Mouse (Mus musculus): Measurements from ENCODE around the gene Gm10644. TPM values are rescaled to one million over a fixed set of nuclear protein-coding genes. Genes with fewer than 3 reads are reported as not detected.
A peak's percentile ranks its signal among the peaks of the same experiment; 100 is the strongest.

Gene Gm10644
- total RNA-seq, 4 experiments from 2014 or later = 0.22 to 1.1 (median 0.66) TPM

- DNase-seq (ENCODE audit: low spot score in 2 of 2) = no peak
These were observed 19.6 kb downstream of the Gm10644 start for GRCm38 (mm10) chr8:83935435-83935834.

GRCm38 (mm10) chr8:83934994-83935393 is 20.0 kb downstream of the Gm10644 start:
- no peak for DNase-seq (ENCODE audit: low spot score in 2 of 2)

- DNase-seq (ENCODE audit: low spot score in 2 of 2) = no peak
These were observed 20.8 kb downstream of the Gm10644 start for GRCm38 (mm10) chr8:83934222-83934621.

- DNase-seq (ENCODE audit: low spot score in 2 of 2) = no peak
These were observed 28.7 kb downstream of the Gm10644 start for GRCm38 (mm10) chr8:83926266-83926665.

- DNase-seq (ENCODE audit: low spot score in 2 of 2) = no peak
These were observed 30.4 kb downstream of the Gm10644 start for GRCm38 (mm10) chr8:83924585-83924984.

- no peak for DNase-seq (ENCODE audit: low spot score in 2 of 2)
These were observed 32.3 kb downstream of the Gm10644 start for GRCm38 (mm10) chr8:83922727-83923126.

- peak; percentile 79 to 89 for DNase-seq (ENCODE audit: low spot score in 2 of 2)
These were observed 33.4 kb downstream of the Gm10644 start for GRCm38 (mm10) chr8:83921558-83921957.

- DNase-seq (ENCODE audit: low spot score in 2 of 2) = no peak
These were observed 37.4 kb downstream of the Gm10644 start for GRCm38 (mm10) chr8:83917566-83917965.

GRCm38 (mm10) chr8:83916015-83916414 is 39.0 kb downstream of the Gm10644 start:
- DNase-seq (ENCODE audit: low spot score in 2 of 2) = peak in 1 of 2 experiments; percentile 55

GRCm38 (mm10) chr8:83914860-83915259 is 40.1 kb downstream of the Gm10644 start:
- no peak for DNase-seq (ENCODE audit: low spot score in 2 of 2)

GRCm38 (mm10) chr8:83914232-83914631 is 40.8 kb downstream of the Gm10644 start:
- no peak for DNase-seq (ENCODE audit: low spot score in 2 of 2)

GRCm38 (mm10) chr8:83911809-83912731 is 42.9 kb downstream of the Gm10644 start:
- DNase-seq (ENCODE audit: low spot score in 2 of 2) = no peak

GRCm38 (mm10) chr8:83909311-83909710 is 45.7 kb downstream of the Gm10644 start:
- DNase-seq (ENCODE audit: low spot score in 2 of 2) = no peak

GRCm38 (mm10) chr8:83908583-83908982 is 46.4 kb downstream of the Gm10644 start:
- DNase-seq (ENCODE audit: low spot score in 2 of 2) = no peak

GRCm38 (mm10) chr8:83902961-83903666 is 51.9 kb downstream of the Gm10644 start:
- no peak for DNase-seq (ENCODE audit: low spot score in 2 of 2)

GRCm38 (mm10) chr8:83901566-83902485 is 53.2 kb downstream of the Gm10644 start:
- DNase-seq (ENCODE audit: low spot score in 2 of 2) = no peak

GRCm38 (mm10) chr8:83900957-83901270 is 54.1 kb downstream of the Gm10644 start:
- peak in 1 of 2 experiments; percentile 69 for DNase-seq (ENCODE audit: low spot score in 2 of 2)

GRCm38 (mm10) chr8:83900266-83900956 is 54.6 kb downstream of the Gm10644 start:
- no peak for DNase-seq (ENCODE audit: low spot score in 2 of 2)

GRCm38 (mm10) chr8:83899363-83900252 is 55.4 kb downstream of the Gm10644 start, which contains the start of gene Adgrl1:
Gene Adgrl1, plus strand, starts transcription at chr8:83900105.
- peak; percentile 94 to 97 for DNase-seq (ENCODE audit: low spot score in 2 of 2)

GRCm38 (mm10) chr8:83898985-83899362 is 56.0 kb downstream of the Gm10644 start:
- DNase-seq (ENCODE audit: low spot score in 2 of 2) = peak in 1 of 2 experiments; percentile 66

All from layer of hippocampus, adult 8-10 months (tissue).